Mouse (Mus musculus): ENCODE results near the gene Csnk1g2.
"Not testable (repeated sequence)": the region's sequence is repeated elsewhere in the genome, so short reads cannot be mapped to it uniquely, and the experiment has no call there.

The Csnk1g2 gene

GRCm38 (mm10) chr10:80623457-80624191 is 986 bp downstream of the Csnk1g2 start:
- peak; percentile 61 to 79 for DNase-seq (ENCODE audit: low spot score in 2 of 2)

- no peak for DNase-seq (ENCODE audit: low spot score in 2 of 2)
Observed at GRCm38 (mm10) chr10:80625764-80626163, 3.1 kb downstream of the Csnk1g2 start.

DNA sequence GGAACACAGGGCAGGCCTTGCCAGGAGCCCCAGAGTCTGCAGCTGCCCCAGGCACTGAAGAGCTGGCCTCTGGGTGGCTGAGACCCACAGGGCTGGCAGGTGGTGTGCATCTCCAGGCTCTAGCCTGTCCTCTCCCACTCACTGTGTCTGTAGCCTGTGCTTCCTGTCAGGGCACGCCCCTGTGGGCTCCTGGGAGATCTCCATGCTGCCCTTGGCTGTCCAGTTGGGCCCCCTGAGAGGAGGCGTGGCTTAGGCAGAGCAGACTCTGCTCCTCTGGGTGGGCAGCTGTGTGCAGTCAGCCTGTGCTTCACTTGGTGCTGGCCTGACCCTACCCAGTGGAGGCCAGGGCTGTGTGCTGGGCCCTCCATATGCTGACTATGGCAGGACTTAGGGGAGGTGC is 5.0 kb downstream of the Csnk1g2 start:
- no peak for DNase-seq (ENCODE audit: low spot score in 2 of 2)

- no peak for DNase-seq (ENCODE audit: low spot score in 2 of 2)
Observed at GRCm38 (mm10) chr10:80628925-80629324, 6.3 kb downstream of the Csnk1g2 start.

GRCm38 (mm10) chr10:80635345-80635744 is 12.7 kb downstream of the Csnk1g2 start:
- no peak for DNase-seq (ENCODE audit: low spot score in 2 of 2)

- no peak for DNase-seq (ENCODE audit: low spot score in 2 of 2)
Observed at GRCm38 (mm10) chr10:80646936-80647335, 24.3 kb downstream of the Csnk1g2 start.

GRCm38 (mm10) chr10:80649910-80650309 is 27.3 kb downstream of the Csnk1g2 start:
- not testable (repeated sequence) for DNase-seq (ENCODE audit: low spot score in 2 of 2)

- no peak for DNase-seq (ENCODE audit: low spot score in 2 of 2)
Observed at GRCm38 (mm10) chr10:80650392-80650791, 27.8 kb downstream of the Csnk1g2 start.

GRCm38 (mm10) chr10:80653156-80653720 is 30.6 kb downstream of the Csnk1g2 start:
- DNase-seq (ENCODE audit: low spot score in 2 of 2), result no peak

DNA sequence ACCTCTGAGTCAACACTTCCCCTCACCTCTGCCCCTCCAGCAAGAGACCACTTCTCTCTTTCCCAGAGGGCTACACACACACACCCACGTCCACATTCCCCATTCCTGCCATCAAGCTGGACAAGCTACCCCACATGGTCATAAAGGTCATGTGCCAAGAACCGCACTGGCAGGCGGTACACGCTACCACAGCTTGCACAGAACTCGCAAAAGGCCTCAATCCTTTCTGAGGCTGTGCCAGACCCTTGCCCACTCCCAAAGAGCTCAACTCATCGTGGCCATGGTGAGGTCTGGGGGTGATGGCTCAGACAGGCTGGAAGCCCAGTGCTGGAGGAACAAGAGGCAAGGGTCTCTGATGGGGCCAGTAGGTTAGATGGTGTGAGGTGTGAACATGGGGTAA is 32.2 kb downstream of the Csnk1g2 start:
- no peak for DNase-seq (ENCODE audit: low spot score in 2 of 2)

DNA sequence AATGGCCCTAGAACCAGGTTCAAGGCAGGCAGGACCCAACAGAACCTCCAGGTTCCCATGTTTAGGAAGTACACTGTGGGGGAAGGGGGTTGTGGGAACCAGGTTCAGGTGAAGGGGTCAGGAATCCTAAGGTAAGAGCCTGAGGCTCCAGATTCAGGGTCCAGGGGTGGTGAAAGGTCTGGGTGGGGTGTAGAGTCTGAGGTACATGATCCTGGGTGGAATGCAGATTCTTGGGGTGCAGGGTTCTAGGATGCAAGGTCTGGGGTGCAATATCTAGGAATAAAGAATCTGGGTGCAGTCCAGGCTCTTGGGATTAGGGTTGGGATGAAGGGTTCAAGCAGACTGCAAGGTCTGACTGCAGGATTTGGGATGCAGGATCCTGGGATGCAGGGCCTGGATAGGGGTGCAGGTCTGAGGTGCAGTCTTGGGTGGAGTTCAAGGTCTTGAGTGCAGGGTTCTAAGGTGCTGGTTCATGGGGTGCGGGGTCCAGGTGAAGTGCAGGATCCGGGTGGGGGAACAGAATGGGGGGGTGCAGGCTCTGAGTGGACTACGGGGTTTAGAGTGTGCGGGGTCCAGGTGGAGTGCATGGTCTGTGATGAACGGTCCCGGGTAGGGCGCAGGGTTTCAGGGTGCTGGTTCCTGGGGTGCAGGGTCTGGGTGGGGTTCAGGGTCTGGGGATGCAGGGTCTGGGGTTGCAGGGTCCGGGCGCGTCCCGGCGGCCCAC is 32.9 kb downstream of the Csnk1g2 start:
- no peak for DNase-seq (ENCODE audit: low spot score in 2 of 2)

GRCm38 (mm10) chr10:80656130-80656862 is 33.7 kb downstream of the Csnk1g2 start:
- peak; percentile 97 to 99 for DNase-seq (ENCODE audit: low spot score in 2 of 2)

- peak in 1 of 2 experiments; percentile 70 for DNase-seq (ENCODE audit: low spot score in 2 of 2)
Observed at GRCm38 (mm10) chr10:80656863-80657623, 34.4 kb downstream of the Csnk1g2 start, which contains the start of gene Btbd2. Gene Btbd2 (minus strand): TSS chr10:80657071.

GRCm38 (mm10) chr10:80658194-80658840 is 35.7 kb downstream of the Csnk1g2 start:
- no peak for DNase-seq (ENCODE audit: low spot score in 2 of 2)

DNA sequence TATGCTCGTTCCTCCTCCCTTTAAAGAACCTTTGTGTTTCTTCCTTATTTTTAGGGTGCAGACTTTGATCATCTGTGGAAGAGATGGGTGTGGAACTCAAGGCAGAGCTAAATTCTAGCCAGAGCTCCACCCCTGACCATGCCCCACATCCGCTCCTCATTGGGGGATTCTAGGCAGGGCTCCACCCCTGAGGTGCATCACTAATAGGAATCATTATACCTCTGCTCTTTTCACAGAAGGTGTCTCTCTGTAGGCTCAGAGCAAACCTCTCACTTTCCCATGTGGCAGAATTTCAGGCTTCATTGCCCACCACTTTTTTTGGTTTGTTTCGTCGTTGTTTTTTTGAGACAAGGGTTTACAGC is 36.2 kb downstream of the Csnk1g2 start:
- DNase-seq (ENCODE audit: low spot score in 2 of 2), result peak in 1 of 2 experiments; percentile 53

DNA sequence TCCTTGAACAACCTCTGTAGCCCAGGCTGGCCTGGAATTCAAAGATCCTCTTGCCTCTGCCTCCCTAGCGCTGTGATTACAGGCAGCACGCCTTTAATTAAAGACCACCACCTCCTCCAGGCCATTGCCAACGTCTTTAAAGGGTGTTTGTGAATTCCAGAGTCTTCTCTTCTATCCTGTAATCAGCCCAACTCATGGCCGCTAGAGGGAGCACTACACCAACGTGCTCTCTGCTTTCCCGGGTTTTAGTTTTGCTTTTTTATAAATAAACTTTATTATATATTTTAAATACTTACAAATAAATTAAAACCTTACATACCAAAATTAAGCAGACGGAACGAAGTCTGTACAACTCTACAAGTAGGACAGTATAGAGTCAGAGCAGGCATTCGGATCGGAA is 36.6 kb downstream of the Csnk1g2 start:
- DNase-seq (ENCODE audit: low spot score in 2 of 2), result peak; percentile 77 to 90

DNA sequence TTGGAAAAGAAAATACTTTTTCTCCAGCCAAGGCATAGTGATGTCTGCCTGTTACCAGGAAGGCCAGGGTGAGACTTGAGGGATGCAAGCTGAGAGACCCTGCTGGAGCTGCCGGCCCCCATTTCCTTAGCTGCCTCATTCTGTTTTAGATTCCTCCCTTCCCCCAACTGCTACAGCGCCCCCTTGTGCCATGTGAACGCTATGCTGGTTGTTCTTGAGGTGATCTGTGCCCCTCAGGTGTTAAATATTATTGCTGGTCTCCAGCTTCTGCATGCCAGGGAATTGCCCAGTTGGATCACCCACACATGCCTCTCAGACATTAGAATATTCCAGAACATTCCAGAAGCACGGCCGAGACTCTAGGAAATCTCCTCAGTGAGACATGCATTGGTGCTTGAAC is 38.5 kb downstream of the Csnk1g2 start:
- peak; percentile 67 to 88 for DNase-seq (ENCODE audit: low spot score in 2 of 2)

DNA sequence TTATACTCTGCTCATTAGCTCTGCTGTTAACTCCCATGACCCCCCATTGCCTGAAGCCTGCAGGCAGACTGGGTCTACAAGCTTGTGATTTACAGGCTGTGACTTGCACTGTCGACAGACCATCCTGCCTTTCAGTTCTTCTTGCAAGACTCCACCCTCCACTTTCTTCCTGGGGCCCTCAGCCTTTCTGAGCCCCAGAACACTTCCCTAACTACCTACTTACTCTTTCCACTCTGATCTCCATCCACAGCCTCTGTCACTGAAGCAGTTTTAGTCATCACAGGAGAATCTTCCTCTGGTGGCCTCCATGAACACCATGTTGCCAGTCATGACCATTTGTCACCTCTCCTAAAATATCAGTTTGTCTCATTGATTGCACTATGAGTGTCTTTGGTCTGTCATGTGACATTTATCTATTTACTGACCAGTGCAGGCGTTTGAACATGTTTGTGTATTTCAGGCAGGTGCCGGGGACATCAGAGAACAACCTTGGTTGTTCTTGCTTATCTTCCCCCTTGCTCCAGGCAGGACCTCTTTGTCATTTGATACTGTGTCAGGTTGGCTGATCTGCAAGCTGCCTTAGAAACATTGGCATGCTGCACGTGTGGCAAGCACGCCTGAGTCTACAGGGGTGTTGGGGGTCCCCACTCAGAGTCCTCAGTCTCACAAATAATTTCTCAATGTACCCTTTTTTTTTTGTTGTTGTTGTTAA is 41.0 kb downstream of the Csnk1g2 start:
- DNase-seq (ENCODE audit: low spot score in 2 of 2), result peak in 1 of 2 experiments; percentile 32

GRCm38 (mm10) chr10:80664197-80665015 is 41.8 kb downstream of the Csnk1g2 start:
- DNase-seq (ENCODE audit: low spot score in 2 of 2), result peak; percentile 26 to 75

All from spleen, postnatal 10 days (tissue).